Mouse (Mus musculus): ENCODE measurements at regions not wholly inside any gene's neighbourhood (a gene's known extent, or its start where the extent isn't known, plus 50 kb on each side); places are given as distances from the start of the nearest gene placed in this dataset.

DNA sequence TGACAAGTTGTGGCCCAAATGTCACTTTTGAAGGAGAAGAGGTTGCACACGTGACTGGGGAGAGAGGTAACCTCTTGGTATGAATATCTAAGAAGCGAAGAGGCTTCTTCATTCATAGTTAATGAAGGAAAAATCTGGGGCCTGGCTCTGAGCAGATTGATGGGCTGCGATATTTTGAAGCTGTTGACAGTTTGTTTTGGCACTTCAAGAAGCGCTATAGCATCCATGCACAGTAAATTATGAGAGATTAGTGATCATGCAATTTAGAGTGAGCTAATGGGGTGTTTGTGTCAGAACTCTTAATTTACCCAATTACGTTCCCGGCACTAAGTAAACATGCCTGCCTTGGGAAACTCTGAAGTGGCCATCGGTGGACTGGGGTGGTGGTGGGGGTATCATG, 215.2 kb downstream of the Papss1 start:
- TF ChIP-seq CTCF (IDR thresholded peaks at IDR 0.05; ENCODE audit: extremely low read depth, insufficient read length, insufficient replicate concordance, low read depth, low read length): no peak
- no peak for TF ChIP-seq POLR2A (IDR thresholded peaks at IDR 0.05; ENCODE audit: low read depth, low read length)
